In the genomic region with DNA sequence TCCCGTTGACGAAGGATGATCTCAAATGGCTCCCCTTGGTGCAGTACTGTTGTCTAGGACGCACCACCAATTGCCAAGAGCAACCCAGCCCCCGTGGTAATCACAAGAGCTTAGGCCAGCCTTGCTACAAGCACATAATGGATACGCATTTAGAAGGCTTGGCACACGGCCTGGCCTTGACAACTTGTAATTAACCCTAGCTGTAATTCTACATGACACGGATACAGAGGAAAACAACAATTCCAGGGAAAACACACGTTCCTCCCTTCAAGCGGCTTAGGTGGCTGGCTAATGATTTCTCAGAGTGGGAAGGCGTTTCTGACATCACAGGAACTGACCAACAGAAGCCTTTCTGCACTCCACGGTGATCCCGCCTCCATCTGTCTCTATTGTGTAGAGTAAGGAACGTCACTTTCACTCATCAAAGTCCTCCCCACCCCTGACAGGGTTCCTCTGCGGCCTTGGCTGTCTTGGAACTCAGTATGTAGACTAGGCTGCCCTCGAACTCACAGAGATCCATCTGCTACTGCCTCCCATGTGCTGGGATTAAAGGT, we compare ENCODE assay signal across 10 mouse cellular contexts. TPM values are rescaled to one million over a fixed set of nuclear protein-coding genes. Genes with fewer than 3 reads are reported as not detected.
A peak's percentile ranks its signal among the peaks of the same experiment; 100 is the strongest.
DNase-seq lines count a peak whose midpoint lies in the region; ATAC-seq and TF ChIP-seq lines count a peak whose summit lies in the region.
"Had no signal": no experiment of that assay in that cellular context is flagged by ENCODE, and none has a peak within 500 bp of the region (broad histone marks: within the 10 kb centered on the region; RNA-seq: fewer than 3 reads in every experiment).

No protein-coding gene starts in this region.

- no peaks in the 10 kb centered on the region for H3K9me3 ChIP-seq in intestine, embryonic 15.5 days
- H3K9me3 ChIP-seq in midbrain, embryonic 14.5 days (ENCODE audit: control insufficient read depth, low read length): no peaks in the 10 kb centered on the region
- H3K9me3 ChIP-seq: embryonic facial prominence, embryonic 13.5 days; limb, embryonic 12.5 days had no signal

- peak; percentile 50; the same call in 1 of the 2 replicates for ATAC-seq in intestine, embryonic 15.5 days
- ATAC-seq in midbrain, embryonic 14.5 days (ENCODE audit: low FRiP score, low TSS enrichment): peak; percentile 58; the same call in 1 of the 2 replicates

- H3K79me2 ChIP-seq in heart, adult 2 months (replicated peaks; ENCODE audit: control insufficient read depth, insufficient read depth, low read length): no peaks in the 10 kb centered on the region

- H3K4me2 ChIP-seq in intestine, embryonic 15.5 days (replicated peaks): no peak overlapping the region
- no peak overlapping the region for H3K4me2 ChIP-seq in midbrain, embryonic 14.5 days (ENCODE audit: low read length)
- H3K4me2 ChIP-seq: embryonic facial prominence, embryonic 13.5 days; limb, embryonic 12.5 days had no signal

- H3K27ac ChIP-seq in heart, adult 2 months: no peak overlapping the region
- peak overlapping the region; percentile 68 for H3K27ac ChIP-seq in intestine, embryonic 15.5 days
- no peak overlapping the region for H3K27ac ChIP-seq in midbrain, embryonic 14.5 days (replicated peaks; ENCODE audit: low read depth, low read length)
- H3K27ac ChIP-seq: embryonic facial prominence, embryonic 13.5 days; limb, embryonic 12.5 days had no signal

- intact Hi-C loops in heart, adult 2 months (cut with DNase I): no loop called here

- TF ChIP-seq EP300 in heart, adult 2 months (IDR thresholded peaks at IDR 0.05; ENCODE audit: insufficient read depth, low read depth, low read length): no peak

- WGBS in heart, adult 2 months: 61% methylated on average over 15 of the region's 15 CpGs
- WGBS in intestine, embryonic 15.5 days: 52% methylated on average over 15 of the region's 15 CpGs
- WGBS in midbrain, embryonic 14.5 days: 34% methylated on average over 15 of the region's 15 CpGs

- H3K27me3 ChIP-seq in heart, adult 2 months (ENCODE audit: control insufficient read depth, insufficient read depth, low read length): no peaks in the 10 kb centered on the region
- no peaks in the 10 kb centered on the region for H3K27me3 ChIP-seq in intestine, embryonic 15.5 days (replicated peaks)
- no peaks in the 10 kb centered on the region for H3K27me3 ChIP-seq in midbrain, embryonic 14.5 days (ENCODE audit: control insufficient read depth, insufficient read depth, low read length)

- no peak for TF ChIP-seq CTCF in heart, adult 2 months (IDR thresholded peaks at IDR 0.05)

- peak; percentile 62 for DNase-seq in heart, postnatal 4 days
- no peak for DNase-seq in heart, adult 2 months
- peak; percentile 25 for DNase-seq in embryo, embryonic 11 days
- DNase-seq in midbrain, embryonic 14.5 days: peak; percentile 82
- DNase-seq in thymus, postnatal 14 days: no peak
- DNase-seq in lung, postnatal 4 days: no peak
- no peak for DNase-seq in thymus, postnatal 25 days

- H3K4me1 ChIP-seq in heart, adult 2 months (ENCODE audit: control insufficient read depth, insufficient read depth, low read length): peaks cover 4% of the 10 kb centered on the region; the same call in 1 of the 2 replicates
- 0 out of 2 replicates have a peak, but pooled peaks cover 10% of the 10 kb centered on the region for H3K4me1 ChIP-seq in intestine, embryonic 15.5 days (replicated peaks)
- peaks cover 12% of the 10 kb centered on the region for H3K4me1 ChIP-seq in midbrain, embryonic 14.5 days (ENCODE audit: control insufficient read depth, insufficient read depth, low read length)
- H3K4me1 ChIP-seq: embryonic facial prominence, embryonic 13.5 days; limb, embryonic 12.5 days had no signal

- TF ChIP-seq POLR2A in heart, adult 2 months (IDR thresholded peaks at IDR 0.05; ENCODE audit: insufficient read depth, low read depth, low read length): no peak

- H3K9ac ChIP-seq in heart, adult 2 months (ENCODE audit: low read depth, low read length): no peak overlapping the region
- H3K9ac ChIP-seq in intestine, embryonic 15.5 days: no peak overlapping the region
- H3K9ac ChIP-seq in midbrain, embryonic 14.5 days (replicated peaks; ENCODE audit: low read length): no peak overlapping the region
- H3K9ac ChIP-seq: embryonic facial prominence, embryonic 13.5 days; limb, embryonic 12.5 days had no signal

- H3K36me3 ChIP-seq in heart, adult 2 months (ENCODE audit: control insufficient read depth, insufficient read depth, low read length): peaks cover 5% of the 10 kb centered on the region
- no peaks in the 10 kb centered on the region for H3K36me3 ChIP-seq in intestine, embryonic 15.5 days
- H3K36me3 ChIP-seq in midbrain, embryonic 14.5 days (ENCODE audit: control insufficient read depth, insufficient read depth, low read length): no peaks in the 10 kb centered on the region
- H3K36me3 ChIP-seq: embryonic facial prominence, embryonic 13.5 days; limb, embryonic 12.5 days had no signal

- no peak overlapping the region for H3K4me3 ChIP-seq in heart, adult 2 months
- no peak overlapping the region for H3K4me3 ChIP-seq in intestine, embryonic 15.5 days (replicated peaks)
- H3K4me3 ChIP-seq in midbrain, embryonic 14.5 days (replicated peaks; ENCODE audit: low read depth, low read length): no peak overlapping the region
- H3K4me3 ChIP-seq: embryonic facial prominence, embryonic 13.5 days; limb, embryonic 12.5 days had no signal

RNA-seq across cellular contexts. Expression of gene Fxn, which starts 36.7 kb away (rescaled TPM):
- total RNA-seq in heart, postnatal 4 days (2021): 10 to 100 TPM; 39.3 to 41.2 TPM
- 10 to 100 TPM; 26.6 to 33.0 TPM for total RNA-seq in heart, adult 2 months (2021)
- 28.3 and 35.6 TPM in 2 replicates for polyA plus RNA-seq in heart, adult 2 months (2012; rRNA removed)
- 41.1 and 42.3 TPM in 2 replicates for polyA plus RNA-seq in intestine, embryonic 15.5 days (2015; fragmentation: Nextera tagmentation; extraction: Ambion mirVana)
- polyA plus RNA-seq in midbrain, embryonic 14.5 days (2014; fragmentation: Nextera tagmentation; extraction: Ambion mirVana): 37.0 and 37.9 TPM in 2 replicates

Comparison
In these comparisons a context has a peak if more than half of its experiments do, and no peak if none do; other contexts are left out.
1. DNase-seq: peak in heart, postnatal 4 days (single experiment), embryo, embryonic 11 days (single experiment) and midbrain, embryonic 14.5 days (single experiment); none in heart, adult 2 months (0 of 2), thymus, postnatal 14 days (single experiment), lung, postnatal 4 days (0 of 2) and thymus, postnatal 25 days (single experiment).